Mouse (Mus musculus) CH12.LX (cell line): ENCODE data around the gene Slc24a3. TPM values are rescaled to one million over a fixed set of nuclear protein-coding genes. Genes with fewer than 3 reads are reported as not detected.

Source experiments
- DNase-seq: peaks from one replicate; pipeline ENCODE4 v3.0.0-alpha.2; 2013; ENCODE audit errors: extremely low read depth
- H3K27ac ChIP-seq: 2 replicates; pipeline ENCODE4 v1.5.1; 2012; ENCODE audit warnings: low read depth, mild to moderate bottlenecking, control low read depth, moderate library complexity; ENCODE audit not compliant: insufficient read depth
- H3K27me3 ChIP-seq: replicated peaks from 2 replicates; pipeline ENCODE3; 2012; ENCODE audit warnings: inconsistent platforms
- H3K36me3 ChIP-seq, 2 experiments: replicated peaks in 1 of 2; 2 replicates each; pipeline versions ENCODE3 to v1.6.1; 2012; ENCODE audit warnings: inconsistent platforms in 1 of 2, low read length in 1 of 2, mild to moderate bottlenecking in 1 of 2, mixed read lengths in 1 of 2, moderate library complexity in 1 of 2; ENCODE audit not compliant: control insufficient read depth in 1 of 2, insufficient read depth in 1 of 2
- H3K4me1 ChIP-seq, 2 experiments: 2 replicates each; pipeline ENCODE4 v1.6.1; 2012; ENCODE audit warnings: inconsistent platforms in 1 of 2, moderate library complexity in 1 of 2; ENCODE audit not compliant: insufficient read depth in 2 of 2, control insufficient read depth in 1 of 2
- H3K4me2 ChIP-seq: 2 replicates; pipeline ENCODE4 v1.6.1; 2012; ENCODE audit warnings: low read depth, mild to moderate bottlenecking, control low read depth; ENCODE audit not compliant: poor library complexity, insufficient read depth, severe bottlenecking
- H3K4me3 ChIP-seq, 3 experiments: fragments of 150-350 bp in 1 of 3; sonication (generic) in 1 of 3; replicated peaks in 1 of 3; 2 replicates each; pipeline versions ENCODE3 to v1.5.1; 2011 to 2012; ENCODE audit warnings: low read depth in 2 of 3, low read length in 2 of 3, mild to moderate bottlenecking in 2 of 3, moderate library complexity in 2 of 3, control low read depth in 1 of 3, improper control_type of control experiment in 1 of 3, inconsistent platforms in 1 of 3, mixed read lengths in 1 of 3; ENCODE audit not compliant: poor library complexity in 1 of 3
- H3K79me2 ChIP-seq: replicated peaks from 2 replicates; pipeline ENCODE4 v1.6.1; 2012; ENCODE audit warnings: mild to moderate bottlenecking, moderate library complexity; ENCODE audit not compliant: control insufficient read depth, poor library complexity, insufficient read depth, severe bottlenecking; ENCODE audit errors: extremely low read depth
- H3K9ac ChIP-seq: 2 replicates; pipeline ENCODE4 v1.6.1; 2012; ENCODE audit warnings: low read depth, mild to moderate bottlenecking, control low read depth, moderate library complexity; ENCODE audit not compliant: insufficient read depth
- H3K9me3 ChIP-seq: replicated peaks from 2 replicates; pipeline ENCODE3; 2012; ENCODE audit warnings: low read length, inconsistent platforms, mixed read lengths
- BHLHE40 ChIP-seq: IDR thresholded peaks from 2 replicates; pipeline ENCODE4 v1.6.1; 2011; ENCODE audit warnings: mild to moderate bottlenecking, low read depth, low read length, improper control_type of control experiment
- CHD1 ChIP-seq: IDR thresholded peaks from 2 replicates; pipeline ENCODE4 v1.6.1; 2012; ENCODE audit warnings: low read depth, low read length, improper control_type of control experiment, inconsistent platforms
- CHD2 ChIP-seq: IDR thresholded peaks from 2 replicates; pipeline ENCODE4 v1.6.1; 2011; ENCODE audit warnings: low read length, improper control_type of control experiment
- CTCF ChIP-seq, 2 experiments: IDR thresholded peaks in 1 of 2; conservative IDR thresholded peaks in 1 of 2; 2 replicates each; pipeline ENCODE4 v1.5.1; 2011 to 2012; ENCODE audit warnings: low read depth in 2 of 2, low read length in 2 of 2, improper control_type of control experiment in 1 of 2, inconsistent platforms in 1 of 2, mild to moderate bottlenecking in 1 of 2, moderate library complexity in 1 of 2
- E2F4 ChIP-seq: IDR thresholded peaks from 2 replicates; pipeline ENCODE4 v1.6.1; 2011; ENCODE audit warnings: low read depth, low read length, improper control_type of control experiment; ENCODE audit not compliant: insufficient replicate concordance
- ETS1 ChIP-seq: conservative IDR thresholded peaks from 2 replicates; pipeline ENCODE4 v1.6.1; 2012; ENCODE audit warnings: low read depth, mild to moderate bottlenecking, inconsistent platforms, low read length, improper control_type of control experiment, moderate library complexity
- JUN ChIP-seq: IDR thresholded peaks from 2 replicates; pipeline ENCODE4 v1.6.1; 2011; ENCODE audit warnings: low read depth, mild to moderate bottlenecking, low read length, improper control_type of control experiment, moderate library complexity; ENCODE audit not compliant: insufficient read depth
- KAT2A ChIP-seq: IDR thresholded peaks from 2 replicates; pipeline ENCODE4 v1.6.1; 2012; ENCODE audit warnings: low read length, improper control_type of control experiment, inconsistent platforms; ENCODE audit not compliant: insufficient replicate concordance
- MAX ChIP-seq: IDR thresholded peaks from 2 replicates; pipeline ENCODE4 v1.6.1; 2011; ENCODE audit warnings: low read length, improper control_type of control experiment
- NELFE ChIP-seq: IDR thresholded peaks from 2 replicates; pipeline ENCODE4 v1.6.1; 2011; ENCODE audit warnings: low read depth, low read length, improper control_type of control experiment
- PAX5 ChIP-seq: IDR thresholded peaks from 2 replicates; pipeline ENCODE4 v1.6.1; 2012; ENCODE audit warnings: low read length, inconsistent platforms, mixed read lengths
- POLR2A ChIP-seq: IDR thresholded peaks from 2 replicates; pipeline ENCODE4 v1.6.1; 2011; ENCODE audit warnings: low read depth, mild to moderate bottlenecking, improper control_type of control experiment, low read length
- SIN3A ChIP-seq: IDR thresholded peaks from 2 replicates; pipeline ENCODE4 v1.6.1; 2012; ENCODE audit warnings: low read length, improper control_type of control experiment, inconsistent platforms
- TBP ChIP-seq: conservative IDR thresholded peaks from 2 replicates; pipeline ENCODE4 v1.6.1; 2011; ENCODE audit warnings: low read depth, low read length, improper control_type of control experiment
- UBTF ChIP-seq: IDR thresholded peaks from 2 replicates; pipeline ENCODE4 v1.6.1; 2012; ENCODE audit warnings: low read depth, mild to moderate bottlenecking, inconsistent platforms, low read length, improper control_type of control experiment, moderate library complexity
- ZC3H11A ChIP-seq: IDR thresholded peaks from 2 replicates; pipeline ENCODE4 v1.6.1; 2012; ENCODE audit warnings: low read depth, mild to moderate bottlenecking, inconsistent platforms, low read length, improper control_type of control experiment
- ZKSCAN1 ChIP-seq: IDR thresholded peaks from 2 replicates; pipeline ENCODE4 v1.6.1; 2012; ENCODE audit warnings: low read depth, inconsistent platforms, low read length, improper control_type of control experiment, borderline replicate concordance
- ZNF384 ChIP-seq: IDR thresholded peaks from 2 replicates; pipeline ENCODE4 v1.6.1; 2012; ENCODE audit warnings: low read depth, low read length, improper control_type of control experiment, inconsistent platforms
- dilution Hi-C: fragments of 300-500 bp; cut with MboI; formaldehyde crosslinking; loops from 2 replicates; pipeline ENCODE4 v1.14.3; 2020; ENCODE audit warnings: low sequenced_read_pairs; ENCODE audit not compliant: extremely low pct_unique_long_range_greater_than_20kb, extremely low pct_ligation_motif_present
- in situ Hi-C: fragments of 300-500 bp; cut with MboI; formaldehyde crosslinking; loops from 3 replicates; pipeline ENCODE4 v1.14.3; 2019; ENCODE audit warnings: low sequenced_read_pairs, low pct_ligation_motif_present, low pct_unique_long_range_greater_than_20kb, mixed read lengths
- polyA plus RNA-seq: library from polyadenylated mRNA; unstranded; fragments of >175 nt; gene quantifications from 2 replicates; pipeline ENCODE4 v1.2.1, GENCODE M21; 2012; ENCODE audit warnings: low read depth; ENCODE audit not compliant: insufficient read length
- total RNA-seq, 2 experiments: library from RNA; depleted of rRNA; stranded (reverse); fragments of 300-350 nt in 1 of 2; fragments of >200 nt in 1 of 2; gene quantifications; 2 replicates each; pipeline ENCODE4 v1.2.3; 2012 to 2014

The Slc24a3 gene
- total and polyA plus RNA-seq, 3 experiments: not detected

- no peaks in the 10 kb centered on the region for H3K4me1 ChIP-seq
Measured at GRCm38 (mm10) chr2:145214086-145214831, 46.7 kb downstream of the Slc24a3 start.

DNA sequence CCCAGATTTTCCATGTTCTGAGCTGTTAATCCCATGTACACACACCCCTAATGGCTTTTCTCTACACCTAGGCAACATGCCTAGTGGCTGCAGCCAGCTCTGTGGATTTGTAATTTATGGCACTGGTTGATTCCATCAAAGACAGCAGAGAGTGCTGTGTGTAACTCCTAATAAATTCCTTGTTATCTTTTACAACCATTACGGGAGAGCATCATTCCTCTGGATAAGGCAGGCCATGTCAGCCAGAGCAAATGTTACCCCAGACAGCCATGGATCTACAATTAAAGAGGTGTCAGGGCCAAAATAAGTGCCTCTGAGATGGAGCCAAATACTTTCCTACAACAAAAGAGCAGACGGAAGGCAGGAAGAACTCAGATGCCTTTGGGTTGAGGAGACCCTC lies 49.0 kb downstream of the Slc24a3 start:
- Histone ChIP-seq H3K4me3 (no peak overlapping the region), H3K27me3 (no peaks in the 10 kb centered on the region), H3K9ac (no peak overlapping the region), H3K79me2 (no peaks in the 10 kb centered on the region), H3K4me2 (no peak overlapping the region), H3K36me3 (no peaks in the 10 kb centered on the region), H3K4me1 (no peaks in the 10 kb centered on the region; a peak in 1 of 4 replicates), H3K9me3 (no peaks in the 10 kb centered on the region), H3K27ac (no peak overlapping the region)
- TF ChIP-seq JUN: no peak
- TF ChIP-seq ZNF384: no peak
- no peak for TF ChIP-seq ZC3H11A
- TF ChIP-seq ZKSCAN1: no peak
- dilution Hi-C loops: no loop called here
- in situ Hi-C loops: no loop called here
- no peak for DNase-seq

More at GRCm38 (mm10) chr2:145214086-145214831, 46.7 kb downstream of the Slc24a3 start:
- no peak overlapping the region for H3K27ac ChIP-seq
- TF ChIP-seq TBP (no peak), PAX5 (no peak), ETS1 (no peak), ZNF384 (no peak), CTCF (conservative IDR thresholded peaks at IDR 0.05 in 1 of 2, IDR thresholded peaks at IDR 0.05 in 1 of 2; ENCODE audit: low read depth in 2 of 2, low read length in 2 of 2) (no peak), E2F4 (no peak), KAT2A (no peak), UBTF (no peak)
- H3K4me2 ChIP-seq: no peak overlapping the region
- in situ Hi-C loops: no loop called here
- no peaks in the 10 kb centered on the region for H3K36me3 ChIP-seq
- H3K4me3 ChIP-seq: no peak overlapping the region
- no peaks in the 10 kb centered on the region for H3K9me3 ChIP-seq
- no peaks in the 10 kb centered on the region for H3K79me2 ChIP-seq
- DNase-seq: no peak
- dilution Hi-C loops: no loop called here
- H3K9ac ChIP-seq: no peak overlapping the region
- H3K27me3 ChIP-seq: no peaks in the 10 kb centered on the region

- in situ Hi-C loops (no loop called here), dilution Hi-C loops (no loop called here)
- TF ChIP-seq NELFE (no peak), CHD2 (no peak), POLR2A (no peak), CHD1 (no peak), ZNF384 (no peak), BHLHE40 (no peak), JUN (no peak), SIN3A (no peak), MAX (no peak), E2F4 (no peak)
- H3K27me3 ChIP-seq: peaks cover 3% of the 10 kb centered on the region
- no peak for DNase-seq
- H3K4me2 ChIP-seq: no peak overlapping the region
- H3K9ac ChIP-seq: no peak overlapping the region
- H3K27ac ChIP-seq: no peak overlapping the region
- no peaks in the 10 kb centered on the region; a peak in 1 of 4 replicates for H3K4me1 ChIP-seq
- H3K4me3 ChIP-seq: no peak overlapping the region
- no peaks in the 10 kb centered on the region for H3K79me2 ChIP-seq
- no peaks in the 10 kb centered on the region for H3K9me3 ChIP-seq
- no peaks in the 10 kb centered on the region for H3K36me3 ChIP-seq
Measured at GRCm38 (mm10) chr2:145217422-145217821, 49.9 kb downstream of the Slc24a3 start.
